Mouse (Mus musculus) inflammation-experienced regulatory T-cells, adult 6 months (primary cell): ENCODE data around the gene Frs3. TPM values are rescaled to one million over a fixed set of nuclear protein-coding genes. Genes with fewer than 3 reads are reported as not detected.
"Not testable (repeated sequence)": the region's sequence is repeated elsewhere in the genome, so short reads cannot be mapped to it uniquely, and the experiment has no call there.

Source experiments
- ATAC-seq: one replicate; pipeline ENCODE4 v1.8.0; 2017
- polyA plus RNA-seq, 3 experiments: library from polyadenylated mRNA; unstranded; fragments of 100-300 nt; shearing (Covaris generic); gene quantifications; one replicate each; pipeline ENCODE4 v1.2.1; 2017

Gene Frs3
- polyA plus RNA-seq: not detected

DNA sequence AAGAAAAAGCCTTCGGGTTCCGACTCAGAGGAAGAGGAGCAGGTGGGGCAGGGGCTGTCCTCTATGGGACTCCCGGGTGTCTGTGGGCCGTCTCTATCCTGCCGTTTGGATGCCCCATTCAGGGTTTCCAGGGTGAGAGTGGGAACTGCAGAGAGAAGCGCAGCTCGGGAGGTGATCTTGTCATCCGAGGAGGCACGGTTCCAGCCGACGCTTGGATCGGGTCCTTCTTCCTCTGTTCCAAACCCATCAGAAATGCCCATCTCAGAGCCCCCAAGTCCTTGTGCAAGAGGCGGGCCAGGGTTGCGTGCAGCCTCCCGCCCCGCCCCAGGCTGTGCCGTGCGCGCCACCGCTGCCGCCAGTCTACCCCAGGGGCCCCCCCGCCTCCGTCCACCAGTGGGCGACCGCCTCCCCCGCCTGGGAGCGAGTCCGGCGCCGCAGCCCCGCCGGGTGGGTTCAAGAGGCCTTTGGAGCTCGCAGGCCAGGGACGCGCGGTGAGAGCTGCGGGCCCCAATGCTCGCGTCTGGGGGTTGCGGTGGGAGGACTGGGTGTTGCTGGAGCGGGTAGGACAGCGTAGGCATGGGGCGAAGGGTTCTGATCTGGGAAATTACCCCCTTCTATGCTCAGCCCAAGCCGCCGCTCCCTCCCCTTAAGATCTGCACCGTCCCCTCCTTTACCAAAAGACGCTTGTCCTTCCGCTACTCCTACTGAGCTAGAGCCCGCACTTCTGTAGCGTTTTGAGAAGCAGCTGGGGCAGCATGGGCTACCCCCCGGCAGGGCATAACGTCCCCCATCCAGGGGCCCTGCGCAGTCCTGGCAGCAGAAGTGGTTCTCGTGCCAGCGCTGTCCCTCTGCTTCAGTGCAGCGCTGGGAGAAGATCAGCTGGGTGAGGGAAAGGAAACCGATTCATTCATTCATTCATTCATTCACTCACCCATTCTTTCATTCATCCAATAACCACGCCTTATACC, at the start of gene Frs3:
Gene Frs3, plus strand, starts transcription at position 423 of the 968 bp plus-strand sequence.
- ATAC-seq: peak; percentile 16

DNA sequence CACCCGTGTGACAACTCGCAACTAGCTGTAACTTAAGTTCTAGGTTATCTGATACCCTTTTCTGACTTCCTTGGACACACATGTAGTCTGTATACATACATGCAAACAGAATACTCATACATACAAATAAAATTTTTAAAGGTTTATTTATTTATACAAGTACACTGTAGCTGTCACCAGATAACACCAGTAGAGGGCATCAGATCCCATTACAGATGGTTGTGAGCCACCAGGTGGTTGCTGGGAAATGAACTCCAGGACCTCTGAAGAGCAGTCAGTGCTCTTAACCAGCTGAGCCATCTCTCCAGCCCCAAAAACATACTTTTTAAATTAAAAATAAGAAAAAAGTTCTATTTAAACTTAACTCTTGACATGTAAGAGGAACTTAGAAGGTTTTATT, 45.8 kb upstream of the Frs3 start:
- no peak for ATAC-seq

DNA sequence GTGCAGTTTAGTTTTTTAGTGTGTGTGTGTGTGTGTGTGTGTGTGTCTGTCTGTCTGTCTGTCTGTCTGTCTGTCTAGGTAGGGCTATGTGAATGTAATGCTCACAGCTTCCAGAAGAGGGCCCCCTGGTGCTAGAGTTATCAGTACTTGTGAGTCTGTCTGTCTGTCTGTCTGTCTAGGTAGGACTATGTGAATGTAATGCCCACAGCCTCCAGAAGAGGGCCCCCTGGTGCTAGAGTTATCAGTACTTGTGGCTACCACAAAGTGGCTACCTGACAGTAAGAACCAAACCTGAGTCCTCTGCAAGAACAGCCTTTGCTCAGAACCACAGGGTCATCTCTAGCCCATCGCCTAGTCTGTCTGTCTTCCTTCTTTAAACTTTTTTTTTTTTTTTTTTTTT, 42.1 kb upstream of the Frs3 start:
- no peak for ATAC-seq

DNA sequence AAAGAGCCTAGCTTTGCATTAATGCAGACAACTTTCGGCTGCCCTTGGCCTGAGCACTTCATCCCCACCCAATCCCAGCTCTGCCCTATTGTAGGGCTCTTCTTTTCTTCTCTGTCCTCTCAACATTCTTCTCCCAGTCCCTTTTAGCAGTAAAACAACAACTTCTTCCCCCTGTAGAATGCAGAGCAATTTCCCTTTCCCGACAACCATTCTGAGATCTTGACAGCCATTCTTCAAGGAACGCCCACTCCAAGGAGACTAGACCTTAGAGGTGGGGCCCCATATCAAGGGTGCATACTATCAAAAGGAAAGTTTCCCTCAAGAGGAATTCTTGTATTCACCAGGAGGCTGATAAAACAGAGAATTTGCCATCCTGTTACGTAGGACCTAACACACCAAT, 39.9 kb upstream of the Frs3 start:
- ATAC-seq: no peak

DNA sequence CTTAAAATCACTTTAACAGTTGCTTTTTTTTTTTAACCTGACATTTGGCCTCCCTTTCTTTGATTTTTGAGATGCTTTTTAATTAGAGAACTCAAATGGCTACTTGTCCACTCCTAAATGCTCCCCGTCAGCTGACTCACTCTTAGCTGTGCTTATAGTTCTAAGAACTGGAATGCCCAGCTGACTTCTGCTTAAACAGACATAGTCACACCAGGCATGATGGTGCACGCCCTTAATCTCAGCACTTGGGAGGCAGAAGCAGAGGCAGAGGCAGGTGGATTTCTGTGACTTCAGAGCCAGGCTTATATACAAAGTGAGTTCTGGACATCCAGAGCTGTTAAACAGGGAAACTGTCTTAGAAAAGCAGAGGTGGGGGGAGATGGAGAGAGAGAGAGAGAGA, 36.9 kb upstream of the Frs3 start:
- ATAC-seq: no peak

DNA sequence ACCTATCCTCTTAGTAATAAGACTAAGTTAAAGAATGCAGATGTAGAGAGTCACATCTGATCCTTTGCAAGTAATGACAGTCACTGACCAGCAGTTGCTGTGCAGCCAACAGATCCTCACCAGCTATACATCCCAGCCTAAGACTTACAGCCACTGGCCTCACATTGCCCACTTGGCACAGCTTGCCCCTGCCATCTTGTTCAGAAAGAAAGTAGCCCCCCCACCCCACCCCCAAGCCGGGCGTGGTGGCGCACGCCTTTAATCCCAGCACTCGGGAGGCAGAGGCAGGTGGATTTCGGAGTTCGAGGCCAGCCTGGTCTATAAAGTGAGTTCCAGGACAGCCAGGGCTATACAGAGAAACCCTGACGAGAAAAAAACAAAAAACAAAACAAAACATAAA, 34.5 kb upstream of the Frs3 start:
- ATAC-seq: not testable (repeated sequence)

DNA sequence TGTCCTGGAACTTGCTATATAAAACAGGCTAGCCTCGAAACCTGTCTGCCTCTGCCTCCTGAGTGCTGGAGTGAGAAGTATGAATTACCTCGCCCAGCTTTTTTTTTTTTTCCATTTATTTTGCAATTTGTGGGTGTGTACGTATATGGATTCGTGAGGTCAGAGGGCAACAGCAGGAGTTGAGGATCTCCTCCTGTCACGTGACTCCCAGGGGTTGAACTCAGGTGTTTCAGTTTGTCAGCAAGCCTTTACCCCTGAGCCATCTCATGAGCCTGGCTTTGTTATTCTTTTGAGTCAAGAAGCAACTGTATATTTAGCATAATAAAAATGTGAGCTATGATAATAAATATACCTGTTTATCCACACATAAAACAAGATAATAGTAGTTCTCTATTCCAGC, 33.1 kb upstream of the Frs3 start:
- no peak for ATAC-seq

DNA sequence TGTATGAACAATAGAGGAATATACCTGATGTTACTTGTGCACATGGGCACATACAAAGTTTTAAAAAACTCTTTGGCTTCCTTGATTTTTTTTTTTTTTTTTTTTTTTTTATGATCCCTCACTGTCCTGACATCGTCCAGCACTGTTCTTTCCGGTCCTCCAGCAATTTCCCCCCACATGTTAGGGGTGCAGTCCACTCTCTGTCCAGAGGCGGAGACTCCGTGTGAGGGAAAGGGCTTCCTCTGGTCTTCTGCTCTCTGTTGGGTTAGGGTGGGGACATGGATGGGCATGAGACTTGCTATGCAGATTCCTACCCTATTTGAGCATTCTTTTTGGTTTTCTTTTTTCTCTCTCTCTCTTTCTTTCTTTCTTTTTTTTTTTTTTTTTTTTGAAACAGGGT, 30.9 kb upstream of the Frs3 start:
- no peak for ATAC-seq

DNA sequence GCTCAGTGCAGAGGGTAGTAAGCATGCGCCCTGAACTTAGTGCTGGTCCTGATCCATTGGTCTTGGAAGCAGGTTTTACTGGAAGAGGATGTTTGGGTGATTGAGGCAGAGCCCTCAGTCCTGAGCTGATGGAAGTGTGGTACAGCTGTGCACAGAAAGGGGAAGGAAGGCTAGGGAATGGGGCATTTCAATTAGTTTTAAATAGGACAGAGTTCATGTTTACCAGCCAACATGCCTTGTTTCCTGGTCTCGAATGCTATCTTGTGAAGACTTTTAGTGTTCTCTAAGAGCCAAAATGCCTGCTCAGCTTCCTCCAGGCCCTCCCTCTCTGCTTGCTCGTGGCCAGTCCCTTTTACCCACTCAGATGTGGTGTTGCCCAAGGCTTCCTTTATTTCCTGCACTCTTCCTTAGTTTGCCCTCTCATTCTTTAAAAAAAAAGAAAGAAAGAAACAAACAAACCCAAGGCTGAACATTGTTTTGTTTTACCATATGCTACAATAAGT, 30.0 kb upstream of the Frs3 start:
- ATAC-seq: no peak

DNA sequence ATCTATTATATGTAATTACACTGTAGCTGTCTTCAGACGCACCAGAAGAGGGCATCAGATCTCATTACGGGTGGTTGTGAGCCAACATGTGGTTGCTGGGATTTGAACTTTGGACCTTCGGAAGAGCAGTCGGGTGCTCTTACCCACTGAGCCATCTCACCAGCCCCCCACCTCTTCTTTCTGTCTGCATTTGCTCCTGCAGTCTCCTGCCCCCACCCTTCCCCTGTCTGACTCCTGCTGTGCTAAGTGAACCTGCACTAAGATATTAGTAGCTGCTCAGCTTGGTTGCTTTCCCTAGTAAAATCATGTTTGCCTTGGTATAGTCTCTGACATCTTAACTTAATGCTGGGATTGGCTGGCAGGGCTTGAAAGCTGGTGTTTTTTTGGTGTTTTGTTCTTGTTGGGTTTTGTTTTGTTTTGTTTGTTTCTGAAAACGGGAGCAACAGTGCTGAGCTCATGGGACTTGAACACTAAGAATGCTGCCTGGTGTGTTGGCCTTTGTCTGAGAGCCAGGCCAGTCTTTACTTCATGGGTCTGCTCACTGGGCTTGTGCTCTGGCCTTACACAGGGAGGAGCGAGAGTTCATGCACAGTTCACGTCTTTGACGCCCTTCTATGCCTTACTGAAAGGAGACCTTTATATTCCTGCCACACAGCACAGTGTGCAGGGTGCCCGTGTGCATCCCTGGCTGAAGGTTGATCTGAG, 25.7 kb upstream of the Frs3 start:
- ATAC-seq: no peak

DNA sequence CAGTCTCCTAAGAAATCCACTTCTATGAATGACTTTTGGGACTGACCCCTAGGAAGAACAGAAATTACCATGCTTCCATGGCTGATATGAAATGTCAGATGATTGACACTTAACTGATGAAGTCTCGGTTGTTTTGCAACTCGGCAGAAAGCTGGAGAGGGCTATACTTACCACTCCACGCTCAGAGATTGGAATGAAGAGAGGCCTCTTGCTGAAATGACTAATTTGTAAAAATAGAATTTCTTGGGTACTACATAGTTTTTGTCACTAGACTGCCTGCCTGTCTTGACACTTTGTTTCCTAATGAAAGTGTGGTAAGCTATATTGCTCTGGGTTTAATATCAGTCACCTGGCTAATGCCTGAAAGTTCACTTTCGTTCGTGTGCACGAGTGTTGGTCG, 24.4 kb upstream of the Frs3 start:
- no peak for ATAC-seq

DNA sequence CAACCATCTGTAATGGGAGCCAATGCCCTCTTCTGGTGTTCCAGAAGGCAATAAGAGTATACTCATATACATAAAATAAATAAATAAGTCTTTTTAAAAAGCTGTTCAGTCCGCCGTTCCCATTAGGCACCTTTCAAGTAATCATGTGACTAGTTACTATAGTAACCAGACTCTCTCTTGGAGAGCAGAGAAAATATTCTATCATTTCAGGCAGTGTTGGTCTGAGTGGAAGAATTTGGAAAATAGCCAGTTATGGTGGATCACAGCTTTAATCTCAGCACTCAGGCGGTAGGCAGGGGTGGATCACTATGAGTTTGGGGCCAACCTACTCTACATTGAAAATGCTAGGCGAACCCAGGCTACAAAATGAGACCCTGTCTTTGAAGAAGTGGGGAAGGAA, 19.7 kb upstream of the Frs3 start:
- ATAC-seq: no peak

DNA sequence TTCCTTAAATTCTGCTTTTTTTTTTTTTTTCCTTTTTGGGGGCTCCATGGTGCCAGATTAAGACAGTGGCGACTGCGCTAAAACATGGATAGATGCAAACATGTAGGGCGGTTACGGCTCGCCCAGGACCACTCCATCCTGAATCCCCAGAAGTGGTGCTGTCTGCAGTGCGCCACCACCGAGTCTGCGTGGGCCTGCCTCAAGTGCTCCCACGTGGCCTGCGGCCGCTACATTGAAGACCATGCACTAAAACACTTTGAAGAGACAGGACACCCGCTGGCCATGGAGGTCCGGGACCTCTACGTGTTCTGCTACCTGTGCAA, 16.9 kb upstream of the Frs3 start:
- ATAC-seq: no peak

DNA sequence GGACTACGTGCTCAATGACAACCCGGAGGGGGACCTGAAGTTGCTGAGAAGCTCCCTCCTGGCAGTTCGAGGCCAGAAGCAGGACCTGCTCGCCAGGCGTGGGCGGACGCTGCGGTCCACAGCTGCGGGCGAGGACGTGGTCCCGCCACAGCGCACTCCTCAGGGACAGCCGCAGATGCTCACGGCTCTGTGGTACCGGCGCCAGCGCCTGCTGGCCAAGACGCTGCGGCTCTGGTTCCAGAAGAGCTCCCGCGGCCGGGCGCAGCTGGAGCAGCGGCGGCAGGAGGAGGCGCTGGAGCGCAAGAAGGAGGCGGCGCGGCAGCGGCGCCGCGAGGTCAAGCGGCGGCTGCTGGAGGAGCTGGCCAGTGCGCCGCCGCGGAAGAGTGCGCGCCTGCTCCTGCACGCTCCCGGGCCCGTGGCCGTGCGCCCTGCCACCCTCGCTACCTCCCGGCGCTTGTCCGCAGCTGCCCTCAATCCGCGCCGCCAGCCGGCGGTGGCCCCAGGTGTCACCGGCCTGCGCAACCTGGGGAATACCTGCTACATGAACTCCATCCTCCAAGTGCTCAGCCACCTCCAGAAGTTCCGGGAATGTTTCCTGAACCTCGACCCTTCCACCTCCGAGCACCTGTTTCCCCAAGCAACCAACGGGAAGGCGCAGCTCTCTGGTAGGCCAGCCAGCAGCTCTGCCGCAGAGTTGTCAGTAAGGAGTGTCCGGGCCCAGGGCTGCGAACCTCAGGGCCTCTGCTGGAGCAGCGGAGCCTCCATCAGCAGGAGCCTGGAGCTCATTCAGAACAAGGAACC, 16.3 kb upstream of the Frs3 start:
- no peak for ATAC-seq

DNA sequence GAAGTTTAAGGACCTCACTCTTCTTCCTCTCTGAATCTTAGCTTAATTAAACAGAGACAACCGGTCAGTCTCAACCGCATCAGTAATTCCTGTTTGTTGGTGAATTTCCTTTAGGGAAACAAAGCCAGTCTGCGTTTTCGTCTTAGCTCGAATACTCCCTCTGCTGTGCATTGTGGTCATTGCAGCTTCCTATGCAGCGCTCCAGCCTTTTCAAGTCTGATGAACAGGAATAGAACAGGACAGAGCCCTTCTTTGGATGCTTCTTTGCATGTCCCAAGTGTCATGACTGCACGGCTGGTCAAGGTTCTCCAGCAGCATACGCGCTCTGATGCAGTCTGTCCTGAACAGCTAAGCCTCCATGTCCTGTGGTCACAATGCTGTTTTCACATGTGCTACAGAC, 12.2 kb upstream of the Frs3 start:
- no peak for ATAC-seq

DNA sequence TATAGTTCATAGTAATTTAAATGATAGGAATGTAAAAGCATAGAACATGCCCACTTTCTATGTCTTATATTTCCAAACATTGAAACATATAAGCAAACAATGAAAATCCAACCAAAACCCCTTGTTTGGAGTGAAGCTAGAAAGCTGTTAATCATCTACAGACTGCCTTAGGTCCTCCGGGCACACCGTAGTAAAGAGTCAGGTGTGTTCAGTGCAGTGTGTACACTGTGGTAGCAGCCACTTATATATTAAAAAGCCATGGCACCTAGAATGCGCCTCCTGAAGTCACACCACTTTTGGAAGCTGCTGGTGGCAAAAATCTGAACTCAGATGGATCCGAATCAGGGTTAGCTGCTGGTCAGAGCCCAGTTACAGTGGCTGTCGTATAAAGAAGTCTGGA, 10.6 kb upstream of the Frs3 start:
- no peak for ATAC-seq

DNA sequence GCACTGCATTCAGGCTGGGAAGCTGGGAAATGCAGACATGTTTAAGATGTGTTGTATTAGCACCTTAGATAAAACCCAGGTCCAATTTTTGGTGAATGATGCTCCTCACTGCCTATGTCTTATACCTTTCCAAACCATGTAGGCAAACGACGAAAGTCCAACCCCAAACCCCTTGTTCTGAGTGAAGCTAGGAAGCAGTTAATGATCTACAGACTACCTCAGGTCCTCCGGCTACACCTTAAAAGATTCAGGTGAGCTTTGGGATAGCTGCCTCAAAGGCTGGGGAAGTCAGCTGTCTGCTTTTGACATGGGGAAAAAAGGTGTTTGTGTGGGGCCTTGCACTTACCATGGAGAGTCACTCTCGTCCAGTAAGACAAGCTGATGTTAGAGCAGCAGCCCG, 10.1 kb upstream of the Frs3 start:
- ATAC-seq: no peak

DNA sequence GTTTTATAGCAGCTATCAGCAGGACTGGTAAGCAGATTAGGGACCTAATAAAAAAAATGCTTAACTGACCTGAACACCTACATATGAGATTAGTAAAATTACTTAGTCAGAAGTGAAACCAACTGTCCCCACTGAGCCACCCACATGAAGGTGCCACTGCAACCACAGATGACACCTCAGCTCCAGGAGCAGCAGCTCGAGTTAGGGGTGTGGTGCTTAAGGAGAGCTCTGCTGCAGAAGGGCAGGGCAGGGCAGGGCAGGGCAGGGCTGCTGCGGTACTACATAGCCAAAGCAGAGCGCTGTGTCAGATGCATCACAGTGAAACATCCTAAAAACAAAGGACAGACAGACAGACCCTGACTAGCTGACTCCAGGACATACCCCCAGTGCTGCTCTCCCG, 6.0 kb upstream of the Frs3 start:
- ATAC-seq: no peak

DNA sequence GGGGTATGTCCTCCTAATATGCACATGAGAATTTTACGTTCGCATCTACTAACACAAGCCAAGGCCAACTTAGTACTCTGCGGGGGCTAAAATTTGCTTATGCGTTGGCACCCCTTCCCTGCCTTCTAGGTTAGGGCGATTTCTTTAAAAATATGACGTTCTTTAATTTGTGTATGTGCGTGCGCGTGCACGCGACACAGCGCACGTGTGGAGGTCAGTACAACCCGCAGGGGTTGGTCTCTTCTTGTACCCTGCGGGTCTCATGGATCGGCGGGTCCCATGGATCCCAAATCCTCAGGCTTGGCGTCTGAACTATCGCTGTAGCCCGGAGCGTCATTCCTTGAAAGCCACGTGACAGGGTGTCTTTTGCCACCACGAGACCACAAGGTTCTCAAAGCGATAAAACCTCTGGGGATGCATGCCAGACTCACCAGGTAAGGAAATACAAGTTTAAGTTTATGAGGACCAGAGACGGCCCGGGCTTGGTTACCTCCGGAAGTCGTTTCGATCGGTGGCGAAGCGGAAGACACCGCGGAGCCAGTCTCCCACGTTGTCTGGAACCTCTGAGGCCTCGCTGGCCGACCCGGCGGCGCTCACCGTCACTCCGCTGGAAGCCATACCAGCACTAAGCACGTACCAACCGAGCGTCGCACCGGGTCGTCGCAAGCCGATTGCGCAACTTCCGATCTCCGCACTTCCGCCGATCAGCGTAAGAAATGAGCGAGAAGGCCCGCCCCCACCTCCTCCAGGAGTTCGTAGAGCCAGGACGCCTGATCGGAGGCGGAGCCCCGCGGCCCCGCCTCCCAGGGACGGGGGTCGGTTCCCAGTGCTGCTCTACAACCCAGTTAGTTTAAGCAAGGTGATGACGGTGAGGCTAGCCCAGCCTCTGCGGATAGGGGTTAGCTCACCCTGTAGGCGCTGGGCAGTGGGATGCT, 1.2 kb upstream of the Frs3 start:
- peak; percentile 94 for ATAC-seq

DNA sequence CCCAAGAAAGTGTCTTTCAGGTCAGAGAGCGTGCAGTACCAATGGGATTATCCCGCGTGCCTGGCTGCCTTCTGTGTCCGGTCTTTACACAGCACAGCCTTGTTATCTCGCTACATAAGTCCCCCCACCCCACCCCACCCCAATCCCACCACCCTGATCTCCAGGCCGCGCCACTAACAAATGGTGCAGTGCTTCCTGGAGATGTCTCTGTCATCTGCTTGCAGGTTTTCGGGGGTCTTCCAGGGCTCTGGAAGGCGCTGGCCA, 554 bp upstream of the Frs3 start, which contains the start of gene Tomm6:
Gene Tomm6, minus strand, starts transcription at position 43 of the 264 bp plus-strand sequence.
- ATAC-seq: no peak

DNA sequence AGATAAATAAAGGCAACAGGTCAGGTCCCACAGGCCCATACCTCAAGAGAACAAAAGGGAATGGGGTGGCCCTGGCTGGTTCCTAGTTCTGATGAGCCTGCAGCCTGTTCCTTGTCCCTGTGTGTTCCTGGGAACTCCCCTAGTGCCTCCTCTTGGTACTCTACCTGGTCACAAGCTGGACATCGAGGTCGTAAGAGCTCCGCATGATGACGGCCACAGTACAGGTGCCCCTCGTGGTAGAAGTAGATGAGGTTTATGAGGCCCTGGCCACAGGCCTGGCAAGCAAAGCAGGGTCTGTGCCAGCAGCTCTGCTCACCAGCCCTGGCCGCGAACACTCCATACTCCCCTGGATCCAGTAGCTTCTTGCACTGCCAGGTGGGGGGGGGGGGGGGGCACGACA, 1.1 kb downstream of the Frs3 start:
- ATAC-seq: no peak

DNA sequence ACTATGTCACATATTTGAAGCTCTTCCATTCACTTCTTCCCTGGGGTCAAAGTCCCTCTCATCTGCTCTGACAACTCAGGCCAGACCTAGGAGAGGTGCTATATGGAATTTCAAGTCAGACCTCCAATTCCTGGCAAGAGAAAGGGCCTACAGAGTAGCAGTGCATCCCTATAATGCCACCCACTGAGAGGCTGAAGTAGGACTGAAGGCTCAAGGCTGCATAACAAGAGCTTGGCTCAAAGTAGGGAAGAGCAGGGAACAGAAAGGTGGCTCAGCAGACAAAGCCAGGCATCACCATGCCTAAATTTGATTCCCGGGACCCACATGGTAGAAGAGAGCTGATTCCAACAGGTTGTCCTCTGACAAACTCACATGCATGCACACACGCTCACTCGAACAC, 2.8 kb downstream of the Frs3 start:
- no peak for ATAC-seq
